Mouse (Mus musculus) MEL (cell line): ENCODE data around the gene Phyh.

Source experiments
- CTCF ChIP-seq, 3 experiments: IDR thresholded peaks in 2 of 3; conservative IDR thresholded peaks in 1 of 3; 2 replicates each; pipeline ENCODE4 v1.5.1; 2011 to 2012; ENCODE audit warnings: low read length in 3 of 3, low read depth in 2 of 3, mild to moderate bottlenecking in 2 of 3, improper control_type of control experiment in 1 of 3, inconsistent platforms in 1 of 3, mixed read lengths in 1 of 3, moderate library complexity in 1 of 3; ENCODE audit not compliant: control insufficient read depth in 1 of 3, insufficient read depth in 1 of 3, poor library complexity in 1 of 3, severe bottlenecking in 1 of 3
- EP300 ChIP-seq, 2 experiments: IDR thresholded peaks; 2 replicates each; pipeline ENCODE4 v1.6.1; 2011; ENCODE audit warnings: improper control_type of control experiment in 2 of 2, low read length in 2 of 2, low read depth in 1 of 2, mild to moderate bottlenecking in 1 of 2
- JUND ChIP-seq: IDR thresholded peaks from 2 replicates; pipeline ENCODE4 v1.6.1; 2011; ENCODE audit warnings: low read depth, mild to moderate bottlenecking, improper control_type of control experiment, low read length
- MAFK ChIP-seq: IDR thresholded peaks from 2 replicates; pipeline ENCODE4 v1.6.1; 2011; ENCODE audit warnings: low read depth, mild to moderate bottlenecking, low read length, improper control_type of control experiment, borderline replicate concordance
- MEF2A ChIP-seq: IDR thresholded peaks from 2 replicates; pipeline ENCODE4 v1.6.1; 2014; ENCODE audit warnings: low read depth, mild to moderate bottlenecking, inconsistent platforms, low read length, improper control_type of control experiment; ENCODE audit not compliant: poor library complexity, insufficient replicate concordance, severe bottlenecking; ENCODE audit errors: extremely low read depth
- POLR2A ChIP-seq, 2 experiments: IDR thresholded peaks; 2 replicates each; pipeline ENCODE4 v1.6.1; 2011 to 2012; ENCODE audit warnings: low read length in 2 of 2, mild to moderate bottlenecking in 2 of 2, control low read depth in 1 of 2, improper control_type of control experiment in 1 of 2, low read depth in 1 of 2, moderate library complexity in 1 of 2; ENCODE audit not compliant: control insufficient read depth in 1 of 2, insufficient read depth in 1 of 2, poor library complexity in 1 of 2
- POLR2AphosphoS2 ChIP-seq: IDR thresholded peaks from 2 replicates; pipeline ENCODE4 v1.6.1; 2011; ENCODE audit warnings: low read length, improper control_type of control experiment
- TAL1 ChIP-seq: IDR thresholded peaks from 2 replicates; pipeline ENCODE4 v1.6.1; 2012; ENCODE audit warnings: mild to moderate bottlenecking, inconsistent platforms, low read length, moderate library complexity, mixed read lengths
- UBTF ChIP-seq: IDR thresholded peaks from 2 replicates; pipeline ENCODE4 v1.6.1; 2012; ENCODE audit warnings: low read depth, mild to moderate bottlenecking, inconsistent platforms, low read length, improper control_type of control experiment, moderate library complexity, borderline replicate concordance; ENCODE audit not compliant: insufficient read depth

DNA sequence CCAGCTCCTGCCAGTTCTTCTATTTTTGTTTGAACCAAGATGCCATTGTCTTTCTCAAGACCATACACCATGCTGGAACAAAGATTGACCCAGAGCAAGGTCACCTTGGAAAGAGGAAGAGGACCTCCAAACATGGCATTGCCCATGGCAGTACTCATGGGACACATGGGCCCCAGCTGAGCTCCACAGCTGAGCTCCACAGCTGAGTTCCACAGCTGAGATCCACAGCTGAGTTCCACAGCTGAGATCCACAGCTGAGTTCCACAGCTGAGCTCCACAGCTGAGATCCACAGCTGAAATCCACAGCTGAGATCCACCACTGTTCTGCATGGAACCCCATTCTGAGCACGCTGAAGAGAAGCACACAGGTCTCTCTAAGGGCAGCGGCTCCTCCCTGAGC lies 32.2 kb downstream of the Phyh start:
- TF ChIP-seq MEF2A (no peak), CTCF (IDR thresholded peaks at IDR 0.05 in 2 of 3, conservative IDR thresholded peaks at IDR 0.05 in 1 of 3; ENCODE audit: control insufficient read depth in 1 of 3, insufficient read depth in 1 of 3, low read depth in 2 of 3, low read length in 3 of 3, poor library complexity in 1 of 3, severe bottlenecking in 1 of 3) (no peak), POLR2AphosphoS2 (no peak), EP300 (IDR thresholded peaks at IDR 0.05; ENCODE audit: low read depth in 1 of 2, low read length in 2 of 2) (no peak), POLR2A (IDR thresholded peaks at IDR 0.05; ENCODE audit: control insufficient read depth in 1 of 2, insufficient read depth in 1 of 2, low read depth in 1 of 2, low read length in 2 of 2, poor library complexity in 1 of 2) (no peak), UBTF (no peak), MAFK (no peak), TAL1 (no peak), JUND (no peak)
